Mouse (Mus musculus) testis, adult 2 months (tissue): ENCODE data around the gene Mcur1.

ENCODE experiments used
- CTCF ChIP-seq: fragments of 200-500 bp; IDR thresholded peaks from 2 replicates; pipeline ENCODE4 v1.5.1; 2012; ENCODE audit warnings: low read depth, mild to moderate bottlenecking, inconsistent platforms, low read length, moderate library complexity; ENCODE audit not compliant: control insufficient read depth, insufficient read depth, insufficient replicate concordance
- POLR2A ChIP-seq: fragments of 200-500 bp; IDR thresholded peaks from 2 replicates; pipeline ENCODE4 v1.6.1; 2012; ENCODE audit warnings: low read depth, mild to moderate bottlenecking, inconsistent platforms, low read length, moderate library complexity; ENCODE audit not compliant: control insufficient read depth

GRCm38 (mm10) chr13:43523906-43524480 is 36.0 kb downstream of the Mcur1 start:
- TF ChIP-seq POLR2A (no peak), CTCF (no peak)
